Mouse (Mus musculus): ENCODE measurements around the gene Cpsf4. TPM values are rescaled to one million over a fixed set of nuclear protein-coding genes. Genes with fewer than 3 reads are reported as not detected.
"Not testable (repeated sequence)": the region's sequence is repeated elsewhere in the genome, so short reads cannot be mapped to it uniquely, and the experiment has no call there.

Gene Cpsf4
- polyA plus RNA-seq, 1 experiment from 2014 or later, result 65.2 TPM

DNA sequence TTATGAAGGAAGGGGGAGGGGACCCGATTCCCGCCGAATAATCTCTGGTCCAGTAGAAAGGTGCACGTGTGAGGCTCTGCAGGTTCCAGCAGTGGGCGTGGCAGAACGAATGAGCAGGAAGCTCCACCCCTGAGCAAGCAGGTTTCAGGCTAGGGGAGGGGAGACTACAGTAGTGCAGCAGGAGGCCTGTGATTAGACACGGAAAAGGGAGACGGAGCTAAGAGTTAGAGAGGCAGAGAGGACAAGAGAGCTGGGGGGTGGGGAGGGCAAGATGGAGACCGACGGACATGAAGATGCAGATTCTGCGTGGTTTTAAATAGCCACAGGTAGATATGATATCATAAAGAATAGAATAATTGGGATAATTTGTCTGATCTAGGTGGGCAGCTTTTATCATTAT is 41.4 kb downstream of the Cpsf4 start:
- not testable (repeated sequence) for H3K9ac ChIP-seq; H3K4me3 ChIP-seq; H3K4me2 ChIP-seq (replicated peaks); H3K27ac ChIP-seq; ATAC-seq (ENCODE audit: insufficient number of reproducible peaks, insufficient read depth, low FRiP score, low TSS enrichment); H3K9me3 ChIP-seq; H3K27me3 ChIP-seq
- Histone ChIP-seq H3K36me3 (peaks cover 51% of the 10 kb centered on the region), H3K4me1 (peaks cover 12% of the 10 kb centered on the region)
- 37% methylated on average over 11 of the region's 11 CpGs for WGBS

DNA sequence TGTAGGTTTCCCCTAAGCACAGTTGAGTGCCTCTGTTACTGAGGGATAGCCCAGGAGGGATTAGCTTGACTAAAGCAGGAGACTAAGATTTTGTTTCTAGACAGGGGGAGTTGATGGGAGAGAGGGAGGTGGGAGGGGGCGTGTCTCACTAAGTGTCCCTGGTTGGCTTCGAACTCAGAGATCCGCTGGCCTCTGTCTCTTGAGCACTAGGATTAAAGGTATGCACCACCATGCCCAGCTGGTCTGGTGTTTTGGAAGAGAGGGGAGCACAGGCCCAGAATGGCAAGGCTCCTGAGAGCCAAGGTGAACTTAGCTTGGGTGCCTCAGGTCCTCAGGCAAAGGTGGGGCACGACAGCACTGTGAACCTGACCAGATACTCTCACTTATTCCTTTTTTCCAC is 44.3 kb downstream of the Cpsf4 start:
- no peaks in the 10 kb centered on the region for H3K27me3 ChIP-seq
- no peak overlapping the region for H3K4me3 ChIP-seq
- no peak overlapping the region for H3K27ac ChIP-seq
- H3K9me3 ChIP-seq, result no peaks in the 10 kb centered on the region
- H3K4me2 ChIP-seq (replicated peaks), result no peak overlapping the region
- peaks cover 72% of the 10 kb centered on the region for H3K36me3 ChIP-seq
- H3K9ac ChIP-seq, result no peak overlapping the region
- H3K4me1 ChIP-seq, result no peaks in the 10 kb centered on the region
- WGBS, result 92% methylated on average over 4 of the region's 4 CpGs
- no peak for ATAC-seq (ENCODE audit: insufficient number of reproducible peaks, insufficient read depth, low FRiP score, low TSS enrichment)

DNA sequence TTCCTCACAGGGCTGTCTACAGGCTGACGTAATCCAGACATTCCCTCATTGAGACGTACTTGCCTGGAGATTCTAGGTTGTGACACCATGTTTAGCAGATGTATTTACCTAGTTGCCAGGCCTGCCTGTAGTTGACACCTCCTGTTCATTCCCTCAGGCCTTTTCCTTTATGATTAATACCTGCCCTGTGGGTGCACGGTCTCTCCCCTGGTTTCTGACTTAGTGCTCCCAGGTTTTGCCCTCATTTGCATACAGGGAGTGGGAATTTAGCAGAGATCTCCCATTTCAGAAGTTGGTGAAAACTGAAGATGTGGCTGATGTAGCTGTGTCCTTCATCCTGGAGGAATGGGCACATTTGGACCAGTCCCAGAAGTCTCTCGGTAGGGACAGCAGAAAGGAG is 45.2 kb downstream of the Cpsf4 start:
- Histone ChIP-seq H3K9ac (no peak overlapping the region), H3K4me3 (no peak overlapping the region), H3K27ac (no peak overlapping the region), H3K9me3 (no peaks in the 10 kb centered on the region), H3K36me3 (peaks cover 73% of the 10 kb centered on the region), H3K27me3 (no peaks in the 10 kb centered on the region), H3K4me2 (replicated peaks) (no peak overlapping the region), H3K4me1 (no peaks in the 10 kb centered on the region)
- no peak for ATAC-seq (ENCODE audit: insufficient number of reproducible peaks, insufficient read depth, low FRiP score, low TSS enrichment)
- 89% methylated on average over 4 of the region's 4 CpGs for WGBS

DNA sequence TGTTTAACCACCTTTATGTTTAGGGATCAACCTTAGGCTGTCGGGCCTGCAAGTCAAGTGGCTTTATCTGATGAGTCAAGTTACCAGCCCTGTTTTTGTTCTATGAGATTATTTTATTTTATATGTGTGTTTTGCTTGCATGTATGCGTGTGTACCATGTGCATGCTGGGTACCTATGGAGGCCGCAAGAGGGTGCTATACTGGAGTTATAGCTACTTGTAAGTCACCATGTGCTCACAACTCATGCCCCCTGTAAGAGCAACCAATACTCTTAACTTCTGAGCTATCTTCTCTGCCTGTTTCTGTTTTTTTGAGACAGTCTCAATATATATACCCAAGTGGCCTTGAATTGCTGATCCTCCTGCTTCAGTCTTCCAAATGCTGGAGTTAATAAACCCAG is 46.5 kb downstream of the Cpsf4 start:
- WGBS, result 87% methylated on average over 3 of the region's 3 CpGs
- no peaks in the 10 kb centered on the region for H3K4me1 ChIP-seq
- ATAC-seq (ENCODE audit: insufficient number of reproducible peaks, insufficient read depth, low FRiP score, low TSS enrichment), result no peak
- H3K36me3 ChIP-seq, result peaks cover 75% of the 10 kb centered on the region
- H3K27ac ChIP-seq, result no peak overlapping the region
- H3K9ac ChIP-seq, result no peak overlapping the region
- H3K4me3 ChIP-seq, result no peak overlapping the region
- H3K27me3 ChIP-seq, result no peaks in the 10 kb centered on the region
- no peak overlapping the region for H3K4me2 ChIP-seq (replicated peaks)
- no peaks in the 10 kb centered on the region for H3K9me3 ChIP-seq

DNA sequence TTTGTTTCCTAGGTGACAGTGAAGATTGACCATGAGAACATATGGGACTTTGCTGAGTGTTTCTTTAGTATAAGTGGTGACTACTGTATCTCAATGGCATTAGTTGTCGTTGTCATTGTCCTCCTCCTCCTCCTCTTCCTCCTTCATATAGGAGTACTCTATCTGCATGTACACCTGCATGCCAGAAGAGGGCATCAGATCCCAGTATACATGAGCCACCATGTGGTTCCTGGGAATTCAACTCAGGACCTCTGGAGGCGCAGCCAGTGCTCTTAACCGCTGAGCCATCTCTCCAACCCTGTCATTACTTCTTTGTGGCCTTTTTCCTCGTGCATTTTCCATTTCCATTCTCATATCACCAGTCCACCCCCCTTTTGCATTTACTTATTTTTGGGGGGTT is 47.7 kb downstream of the Cpsf4 start:
- WGBS, result 63% methylated on average over 4 of the region's 4 CpGs
- no peaks in the 10 kb centered on the region for H3K27me3 ChIP-seq
- peaks cover 79% of the 10 kb centered on the region for H3K36me3 ChIP-seq
- no peaks in the 10 kb centered on the region for H3K4me1 ChIP-seq
- H3K9me3 ChIP-seq, result no peaks in the 10 kb centered on the region
- no peak overlapping the region for H3K27ac ChIP-seq
- no peak overlapping the region for H3K4me2 ChIP-seq (replicated peaks)
- no peak overlapping the region for H3K4me3 ChIP-seq
- no peak overlapping the region for H3K9ac ChIP-seq
- no peak for ATAC-seq (ENCODE audit: insufficient number of reproducible peaks, insufficient read depth, low FRiP score, low TSS enrichment)

DNA sequence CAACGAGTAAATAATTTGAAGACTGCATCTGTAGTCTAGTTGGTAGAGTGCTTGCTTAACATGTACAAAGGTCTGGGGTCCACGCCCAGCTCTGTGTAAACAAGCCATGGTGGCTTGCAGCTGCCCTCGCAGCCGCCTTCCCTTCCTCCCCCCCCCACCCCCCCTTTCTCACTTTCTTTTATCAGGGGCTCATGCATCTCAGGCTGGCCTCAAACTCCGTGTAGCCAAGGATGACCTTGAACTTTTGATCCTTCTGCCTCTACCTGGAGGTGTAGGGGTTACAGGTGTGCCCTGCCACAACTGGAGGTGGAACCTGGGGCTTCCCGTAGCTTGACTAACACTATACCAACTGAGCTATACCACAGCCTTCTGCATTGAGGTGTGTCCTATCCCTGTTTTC is 50.7 kb downstream of the Cpsf4 start:
- H3K9me3 ChIP-seq, result no peaks in the 10 kb centered on the region
- no peak overlapping the region for H3K27ac ChIP-seq
- H3K27me3 ChIP-seq, result no peaks in the 10 kb centered on the region
- H3K4me1 ChIP-seq, result no peaks in the 10 kb centered on the region
- peaks cover 78% of the 10 kb centered on the region for H3K36me3 ChIP-seq
- H3K4me2 ChIP-seq (replicated peaks), result no peak overlapping the region
- WGBS, result 85% methylated on average over 6 of the region's 6 CpGs
- ATAC-seq (ENCODE audit: insufficient number of reproducible peaks, insufficient read depth, low FRiP score, low TSS enrichment), result no peak
- H3K9ac ChIP-seq, result no peak overlapping the region
- no peak overlapping the region for H3K4me3 ChIP-seq

DNA sequence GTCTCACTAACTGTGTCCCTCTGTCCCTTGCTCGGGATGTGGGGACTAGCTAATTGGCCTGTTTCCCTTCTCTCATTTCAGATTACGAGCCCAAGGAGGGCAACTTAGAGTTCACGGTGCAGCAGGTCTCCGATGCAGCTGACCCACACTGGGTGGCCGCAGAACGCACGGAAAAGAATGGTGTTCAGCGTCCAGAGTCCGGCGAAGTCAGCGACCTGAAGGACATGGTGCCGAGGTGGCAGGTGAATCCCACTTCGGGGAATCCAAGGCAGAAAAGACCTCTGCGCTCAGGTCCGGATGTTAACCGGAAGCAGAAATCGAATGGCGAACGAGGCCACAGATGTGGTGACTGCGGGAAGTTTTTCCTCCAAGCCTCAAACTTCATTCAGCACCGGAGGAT is 51.2 kb downstream of the Cpsf4 start:
- H3K4me3 ChIP-seq, result no peak overlapping the region
- no peaks in the 10 kb centered on the region for H3K27me3 ChIP-seq
- H3K27ac ChIP-seq, result no peak overlapping the region
- no peaks in the 10 kb centered on the region for H3K4me1 ChIP-seq
- no peaks in the 10 kb centered on the region for H3K9me3 ChIP-seq
- H3K36me3 ChIP-seq, result peaks cover 74% of the 10 kb centered on the region
- 94% methylated on average over 21 of the region's 21 CpGs for WGBS
- ATAC-seq (ENCODE audit: insufficient number of reproducible peaks, insufficient read depth, low FRiP score, low TSS enrichment), result no peak
- no peak overlapping the region for H3K9ac ChIP-seq
- H3K4me2 ChIP-seq (replicated peaks), result no peak overlapping the region

DNA sequence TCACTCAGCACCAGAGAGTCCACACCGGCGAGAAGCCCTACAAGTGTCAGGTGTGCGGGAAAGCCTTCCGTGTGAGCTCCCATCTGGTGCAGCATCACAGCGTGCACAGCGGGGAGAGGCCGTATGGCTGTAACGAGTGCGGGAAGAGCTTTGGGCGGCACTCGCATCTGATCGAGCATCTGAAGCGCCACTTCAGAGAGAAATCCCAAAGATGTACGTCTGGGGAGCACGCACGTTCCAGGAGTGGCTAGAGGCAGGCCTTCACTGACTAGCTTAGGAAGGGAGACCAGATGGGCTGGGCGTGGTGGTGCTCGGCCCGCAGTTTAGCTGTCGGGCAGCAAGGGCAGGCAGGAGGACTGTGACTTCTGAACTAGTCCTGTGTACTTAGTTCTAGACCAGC is 51.7 kb downstream of the Cpsf4 start:
- Histone ChIP-seq H3K4me2 (replicated peaks) (no peak overlapping the region), H3K9me3 (no peaks in the 10 kb centered on the region), H3K27ac (no peak overlapping the region), H3K4me3 (no peak overlapping the region), H3K4me1 (no peaks in the 10 kb centered on the region), H3K9ac (no peak overlapping the region), H3K27me3 (no peaks in the 10 kb centered on the region), H3K36me3 (peaks cover 71% of the 10 kb centered on the region)
- no peak for ATAC-seq (ENCODE audit: insufficient number of reproducible peaks, insufficient read depth, low FRiP score, low TSS enrichment)
- 94% methylated on average over 20 of the region's 20 CpGs for whole genome bisulfite sequencing

DNA sequence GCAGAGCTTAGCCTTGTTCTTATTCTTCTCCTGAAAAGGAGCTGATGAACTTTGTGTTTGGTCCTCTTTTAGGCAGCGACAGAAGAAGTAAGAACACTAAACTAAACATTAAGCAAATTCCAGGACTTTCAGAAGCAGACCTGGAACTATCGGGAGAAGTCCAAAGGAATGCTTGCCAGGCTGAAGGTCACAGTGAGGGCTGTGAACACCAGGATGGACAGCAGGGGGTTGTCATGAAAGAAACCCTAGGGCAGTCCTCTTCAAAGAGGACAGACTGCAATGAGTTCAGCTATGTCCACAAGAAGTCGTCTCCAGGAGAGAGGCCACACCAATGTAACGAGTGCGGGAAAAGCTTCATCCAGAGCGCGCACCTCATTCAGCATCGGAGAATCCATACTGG is 53.0 kb downstream of the Cpsf4 start:
- H3K27me3 ChIP-seq, result no peaks in the 10 kb centered on the region
- no peak overlapping the region for H3K9ac ChIP-seq
- peaks cover 63% of the 10 kb centered on the region for H3K36me3 ChIP-seq
- 92% methylated on average over 8 of the region's 8 CpGs for WGBS
- H3K9me3 ChIP-seq, result no peaks in the 10 kb centered on the region
- ATAC-seq (ENCODE audit: insufficient number of reproducible peaks, insufficient read depth, low FRiP score, low TSS enrichment), result no peak
- H3K27ac ChIP-seq, result no peak overlapping the region
- H3K4me2 ChIP-seq (replicated peaks), result no peak overlapping the region
- H3K4me3 ChIP-seq, result no peak overlapping the region
- H3K4me1 ChIP-seq, result no peaks in the 10 kb centered on the region

DNA sequence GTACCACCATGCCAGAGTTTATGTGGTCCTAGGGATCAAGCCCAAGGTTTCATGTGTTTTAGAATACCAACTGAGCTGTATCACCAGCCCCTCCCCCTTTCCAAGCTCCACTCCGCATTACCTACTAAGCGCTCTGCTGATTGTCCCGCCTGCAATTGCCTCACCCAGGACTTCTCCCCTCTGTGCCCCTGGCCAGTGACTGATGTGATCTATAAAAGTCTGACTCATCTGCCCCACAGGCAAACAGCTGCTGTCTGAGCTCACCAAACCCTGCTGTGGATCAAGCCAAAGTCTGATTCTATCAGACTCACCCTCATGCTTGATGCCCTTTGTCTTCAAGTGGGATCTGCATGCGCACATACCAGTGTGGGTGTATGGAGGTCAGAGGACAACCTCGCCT is 55.8 kb downstream of the Cpsf4 start:
- Histone ChIP-seq H3K36me3 (peaks cover 45% of the 10 kb centered on the region), H3K9me3 (no peaks in the 10 kb centered on the region), H3K4me3 (no peak overlapping the region), H3K9ac (no peak overlapping the region), H3K27ac (no peak overlapping the region), H3K27me3 (no peaks in the 10 kb centered on the region), H3K4me1 (no peaks in the 10 kb centered on the region), H3K4me2 (replicated peaks) (no peak overlapping the region)
- ATAC-seq (ENCODE audit: insufficient number of reproducible peaks, insufficient read depth, low FRiP score, low TSS enrichment), result no peak
- whole genome bisulfite sequencing, result 84% methylated on average over 5 of the region's 5 CpGs

DNA sequence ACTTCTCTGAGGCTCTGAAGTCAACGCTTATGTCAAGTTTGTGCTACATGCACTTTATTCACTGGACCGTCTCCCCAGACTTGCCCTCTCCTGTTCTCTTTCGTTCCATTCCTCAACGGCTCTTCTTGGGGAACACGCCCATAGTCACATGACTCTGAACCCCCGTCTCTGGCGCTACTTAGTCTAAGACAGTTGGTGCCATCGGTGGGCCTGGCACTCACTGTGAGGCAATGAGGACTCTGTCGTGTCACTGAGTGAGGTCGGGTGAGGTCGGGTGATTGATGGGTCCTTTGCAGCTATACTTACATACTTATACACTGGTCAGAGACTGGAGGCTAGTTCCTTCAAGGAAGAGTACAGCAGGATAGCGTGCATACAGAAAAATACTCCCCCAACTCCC is 56.4 kb downstream of the Cpsf4 start:
- no peaks in the 10 kb centered on the region for H3K9me3 ChIP-seq
- peaks cover 39% of the 10 kb centered on the region for H3K36me3 ChIP-seq
- no peaks in the 10 kb centered on the region for H3K27me3 ChIP-seq
- H3K4me1 ChIP-seq, result no peaks in the 10 kb centered on the region
- H3K27ac ChIP-seq, result no peak overlapping the region
- no peak overlapping the region for H3K4me3 ChIP-seq
- H3K9ac ChIP-seq, result no peak overlapping the region
- H3K4me2 ChIP-seq (replicated peaks), result no peak overlapping the region
- ATAC-seq (ENCODE audit: insufficient number of reproducible peaks, insufficient read depth, low FRiP score, low TSS enrichment), result no peak; the same call in 1 of the 2 replicates
- 82% methylated on average over 12 of the region's 12 CpGs for WGBS

DNA sequence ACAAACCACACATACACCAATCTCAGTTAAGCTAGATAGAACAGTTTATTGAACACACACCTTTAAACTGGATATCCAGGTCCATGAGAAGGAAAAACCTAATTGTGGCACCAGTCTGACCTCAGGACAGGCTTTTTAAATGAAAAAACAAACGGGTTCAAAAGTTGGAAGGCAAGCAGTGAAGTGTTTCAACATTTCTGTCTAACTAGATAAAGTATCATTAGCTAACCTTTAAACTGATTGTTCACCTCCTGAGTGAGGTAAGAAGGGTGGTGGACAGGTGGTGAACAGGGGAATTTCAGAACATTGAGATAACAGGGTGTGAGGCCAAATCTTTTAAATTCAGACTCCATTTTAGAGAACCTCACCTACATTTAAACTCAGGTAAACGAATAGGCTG is 59.4 kb downstream of the Cpsf4 start:
- peaks cover 12% of the 10 kb centered on the region for H3K36me3 ChIP-seq
- no peak for ATAC-seq (ENCODE audit: insufficient number of reproducible peaks, insufficient read depth, low FRiP score, low TSS enrichment)
- H3K4me1 ChIP-seq, result 0 out of 2 replicates have a peak, but pooled peaks cover 4% of the 10 kb centered on the region
- H3K9me3 ChIP-seq, result no peaks in the 10 kb centered on the region
- no peak overlapping the region for H3K9ac ChIP-seq
- no peaks in the 10 kb centered on the region for H3K27me3 ChIP-seq
- H3K4me2 ChIP-seq (replicated peaks), result no peak overlapping the region
- H3K4me3 ChIP-seq, result no peak overlapping the region
- WGBS, result 55% methylated on average over 2 of the region's 2 CpGs
- H3K27ac ChIP-seq, result no peak overlapping the region

DNA sequence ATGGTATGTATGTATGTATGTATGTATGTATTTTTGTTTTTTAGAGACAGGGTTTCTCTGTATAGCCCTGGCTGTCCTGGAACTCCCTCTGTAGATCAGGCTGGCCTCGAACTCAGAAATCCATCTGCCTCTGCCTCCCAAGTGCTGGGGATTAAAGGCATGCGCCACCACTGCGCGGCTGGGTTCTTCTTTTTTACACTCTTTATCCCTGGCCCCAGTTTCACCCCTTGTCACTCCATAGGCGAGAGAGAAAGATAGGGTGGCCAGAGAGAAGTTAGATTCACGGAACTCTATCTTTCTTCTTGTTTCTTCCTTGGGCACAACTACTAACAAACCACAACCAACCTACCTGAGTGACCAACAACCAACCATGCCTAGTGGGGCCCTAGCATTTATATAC is 62.3 kb downstream of the Cpsf4 start:
- ATAC-seq (ENCODE audit: insufficient number of reproducible peaks, insufficient read depth, low FRiP score, low TSS enrichment), result not testable (repeated sequence)
- WGBS, result 77% methylated on average over 6 of the region's 6 CpGs

More for the DNA sequence above, 62.3 kb downstream of the Cpsf4 start:
- H3K9me3 ChIP-seq; H3K9ac ChIP-seq; H3K27ac ChIP-seq; H3K4me3 ChIP-seq; H3K27me3 ChIP-seq; H3K36me3 ChIP-seq; H3K4me2 ChIP-seq (replicated peaks): not testable (repeated sequence)
- peaks cover 11% of the 10 kb centered on the region; the same call in 1 of the 2 replicates for H3K4me1 ChIP-seq
